ENCODE assay signal across 24 mouse cellular contexts in genomic region chr1:191999022-191999421, GRCm38 (mm10). TPM values are rescaled to one million over a fixed set of nuclear protein-coding genes. Genes with fewer than 3 reads are reported as not detected.
DNase-seq lines count a peak whose midpoint lies in the region; ATAC-seq and TF ChIP-seq lines count a peak whose summit lies in the region.
"Had no signal": no experiment of that assay in that cellular context is flagged by ENCODE, and none has a peak within 500 bp of the region (broad histone marks: within the 10 kb centered on the region; RNA-seq: fewer than 3 reads in every experiment).

No protein-coding gene starts in this region.

- H3K27ac ChIP-seq in lung, postnatal 0 days (ENCODE audit: low read length): no peak overlapping the region
- H3K27ac ChIP-seq in MEL (ENCODE audit: control insufficient read depth, low read depth, low read length): no peak overlapping the region
- H3K27ac ChIP-seq in kidney, adult 2 months (ENCODE audit: insufficient read depth, low read depth, low read length): no peak overlapping the region
- H3K27ac ChIP-seq: embryonic facial prominence, embryonic 10.5 days; liver, embryonic 15.5 days; neural tube, embryonic 15.5 days had no signal

- H3K9me3 ChIP-seq in lung, postnatal 0 days (ENCODE audit: low read length): no peaks in the 10 kb centered on the region
- H3K9me3 ChIP-seq in MEL (replicated peaks; ENCODE audit: insufficient read depth, low read length): no peaks in the 10 kb centered on the region
- H3K9me3 ChIP-seq: embryonic facial prominence, embryonic 10.5 days; liver, embryonic 15.5 days; neural tube, embryonic 15.5 days had no signal

- DNase-seq in lung, postnatal 0 days (ENCODE audit: low spot score): peak; percentile 15
- DNase-seq in lung, postnatal 36 days: no peak
- DNase-seq in MEL (ENCODE audit: low read depth, low spot score): peak; percentile 29
- no peak for DNase-seq in cerebellum, postnatal 25 days
- DNase-seq in kidney, adult 2 months: no peak
- DNase-seq in retina, embryonic 14.5 days (ENCODE audit: low spot score): no peak
- DNase-seq: adrenal gland, postnatal 10 days; cerebellum, adult 11-12 months; cerebellum, postnatal 36 days; heart, postnatal 4 days; layer of hippocampus, postnatal 36 days; lung, postnatal 14 days; thymus, postnatal 4 days had no signal

- TF ChIP-seq EP300 in lung, postnatal 0 days (IDR thresholded peaks at IDR 0.05): no peak
- no peak for TF ChIP-seq EP300 in MEL (IDR thresholded peaks at IDR 0.05; ENCODE audit: low read depth in 1 of 2, low read length in 2 of 2)

- no peak overlapping the region for H3K4me2 ChIP-seq in lung, postnatal 0 days (replicated peaks; ENCODE audit: low read depth, low read length)
- H3K4me2 ChIP-seq: heart, embryonic 12.5 days; liver, embryonic 15.5 days; midbrain, embryonic 11.5 days; neural tube, embryonic 15.5 days had no signal

- no peak for TF ChIP-seq CTCF in lung, postnatal 0 days (IDR thresholded peaks at IDR 0.05)
- no peak for TF ChIP-seq CTCF in MEL (IDR thresholded peaks at IDR 0.05 in 2 of 3, conservative IDR thresholded peaks at IDR 0.05 in 1 of 3; ENCODE audit: control insufficient read depth in 1 of 3, insufficient read depth in 1 of 3, low read depth in 2 of 3, low read length in 3 of 3, poor library complexity in 1 of 3, severe bottlenecking in 1 of 3)
- no peak for TF ChIP-seq CTCF in kidney, adult 2 months (conservative IDR thresholded peaks at IDR 0.05; ENCODE audit: insufficient read depth, insufficient read length, low read depth, low read length)

- H3K79me2 ChIP-seq in MEL (ENCODE audit: control insufficient read depth, insufficient read depth, low read length, poor library complexity): no peaks in the 10 kb centered on the region

- H3K4me1 ChIP-seq in lung, postnatal 0 days (ENCODE audit: insufficient read depth, low read depth, low read length): no peaks in the 10 kb centered on the region
- peaks cover 0 to 6% of the 10 kb centered on the region in 2 experiments; a peak in 2 of 4 replicates for H3K4me1 ChIP-seq in MEL (ENCODE audit: control insufficient read depth in 1 of 2, insufficient read depth in 2 of 2, low read length in 2 of 2)
- peaks cover 2% of the 10 kb centered on the region; the same call in 1 of the 2 replicates for H3K4me1 ChIP-seq in kidney, adult 2 months (ENCODE audit: control insufficient read depth, insufficient read depth, low read length)
- H3K4me1 ChIP-seq: embryonic facial prominence, embryonic 10.5 days; neural tube, embryonic 15.5 days had no signal

- no peak overlapping the region for H3K9ac ChIP-seq in lung, postnatal 0 days (replicated peaks; ENCODE audit: low read depth)
- H3K9ac ChIP-seq in MEL (ENCODE audit: control insufficient read depth, low read depth, low read length, poor library complexity, severe bottlenecking): no peak overlapping the region
- H3K9ac ChIP-seq: heart, embryonic 12.5 days; liver, embryonic 15.5 days; neural tube, embryonic 15.5 days had no signal

- peaks cover 4% of the 10 kb centered on the region; the same call in 1 of the 2 replicates for H3K36me3 ChIP-seq in lung, postnatal 0 days (ENCODE audit: insufficient read depth, low read length)
- peaks cover 0 to 5% of the 10 kb centered on the region in 2 experiments; a peak in 1 of 4 replicates for H3K36me3 ChIP-seq in MEL (ENCODE audit: control insufficient read depth in 1 of 2, insufficient read depth in 2 of 2, low read length in 2 of 2)
- peaks cover 4% of the 10 kb centered on the region for H3K36me3 ChIP-seq in kidney, adult 2 months (ENCODE audit: control insufficient read depth, insufficient read depth, low read length)
- H3K36me3 ChIP-seq: embryonic facial prominence, embryonic 10.5 days; neural tube, embryonic 15.5 days had no signal

- no peak overlapping the region for H3K4me3 ChIP-seq in lung, postnatal 0 days (ENCODE audit: low read depth, low read length)
- no peak overlapping the region for H3K4me3 ChIP-seq in MEL (ENCODE audit: control insufficient read depth in 1 of 2, insufficient read depth in 1 of 2, low read depth in 2 of 2, low read length in 2 of 2)
- no peak overlapping the region for H3K4me3 ChIP-seq in kidney, adult 2 months (ENCODE audit: insufficient read depth, low read depth, low read length)
- H3K4me3 ChIP-seq: embryonic facial prominence, embryonic 10.5 days; heart, embryonic 12.5 days; liver, embryonic 15.5 days; neural tube, embryonic 15.5 days had no signal

- no peak for ATAC-seq in lung, postnatal 0 days
- ATAC-seq in megakaryocyte, adult 5-6 weeks (ENCODE audit: poor library complexity, severe bottlenecking): peak; percentile 62
- ATAC-seq: forebrain, embryonic 14.5 days; hindbrain, embryonic 16.5 days had no signal

- no peak for TF ChIP-seq RAD21 in MEL (IDR thresholded peaks at IDR 0.05; ENCODE audit: low read depth, low read length)

- H3K27me3 ChIP-seq in lung, postnatal 0 days (replicated peaks; ENCODE audit: insufficient read depth, low read length): no peaks in the 10 kb centered on the region
- H3K27me3 ChIP-seq in MEL (ENCODE audit: control insufficient read depth in 1 of 2, insufficient read depth in 2 of 2, low read length in 2 of 2): no peaks in the 10 kb centered on the region
- no peaks in the 10 kb centered on the region for H3K27me3 ChIP-seq in kidney, adult 2 months (replicated peaks; ENCODE audit: control insufficient read depth, insufficient read depth, low read length)
- H3K27me3 ChIP-seq: heart, embryonic 12.5 days; liver, embryonic 15.5 days; neural tube, embryonic 15.5 days had no signal

- no peak for TF ChIP-seq POLR2A in MEL (IDR thresholded peaks at IDR 0.05; ENCODE audit: control insufficient read depth in 1 of 2, insufficient read depth in 1 of 2, low read depth in 1 of 2, low read length in 2 of 2, poor library complexity in 1 of 2)
- TF ChIP-seq POLR2A in kidney, adult 2 months (IDR thresholded peaks at IDR 0.05; ENCODE audit: low read depth, low read length): no peak

TF ChIP-seq in MEL, 35 proteins besides CTCF, POLR2A, EP300 and RAD21:
- TF ChIP-seq MAZ (IDR thresholded peaks at IDR 0.05; ENCODE audit: low read depth, low read length) (no peak), CHD1 (IDR thresholded peaks at IDR 0.05; ENCODE audit: low read depth, low read length) (no peak), ELF1 (IDR thresholded peaks at IDR 0.05; ENCODE audit: low read depth, low read length) (no peak), BHLHE40 (IDR thresholded peaks at IDR 0.05; ENCODE audit: borderline replicate concordance, low read depth, low read length) (no peak), ZKSCAN1 (IDR thresholded peaks at IDR 0.05; ENCODE audit: low read depth, low read length) (no peak), E2F4 (IDR thresholded peaks at IDR 0.05; ENCODE audit: borderline replicate concordance, low read depth, low read length) (no peak), NRF1 (IDR thresholded peaks at IDR 0.05; ENCODE audit: insufficient read depth, low read depth, low read length, poor library complexity, severe bottlenecking) (no peak), ZC3H11A (IDR thresholded peaks at IDR 0.05; ENCODE audit: low read depth, low read length) (no peak), MYB (IDR thresholded peaks at IDR 0.05; ENCODE audit: low read depth, low read length) (no peak), USF1 (IDR thresholded peaks at IDR 0.05; ENCODE audit: low read depth, low read length) (no peak), MAFK (IDR thresholded peaks at IDR 0.05; ENCODE audit: borderline replicate concordance, low read depth, low read length) (no peak), POLR2AphosphoS5 (IDR thresholded peaks at IDR 0.05; ENCODE audit: borderline replicate concordance, low read depth, low read length) (no peak), ZMIZ1 (IDR thresholded peaks at IDR 0.05; ENCODE audit: low read depth, low read length) (no peak)

RNA-seq across cellular contexts. Expression of gene Rd3, which starts 21.9 kb away (rescaled TPM):
- 3.7 and 4.6 TPM in 2 replicates for polyA plus RNA-seq in lung, postnatal 0 days (2015; fragmentation: Nextera tagmentation; extraction: Ambion mirVana)
- total RNA-seq in MEL (2012; rRNA removed): not detected in 2 replicates
- not detected for polyA plus RNA-seq in MEL (2012; ENCODE audit: insufficient read depth in 1 of 2, insufficient read length in 2 of 2, low read depth in 1 of 2, low replicate concordance in 2 of 2, missing spikeins in 1 of 2)
- 0.18 and 0.38 TPM in 2 replicates for total RNA-seq in megakaryocyte, adult 5-6 weeks (2015)
- 0.22 TPM in 1 of 2 replicates, not detected in the other for total RNA-seq in megakaryocyte, adult 5-6 weeks (2017)
- 0.41 and 0.88 TPM in 2 replicates for polyA plus RNA-seq in kidney, adult 2 months (2012; rRNA removed)
- total RNA-seq: gastrocnemius, adult 18-20 months; monocyte, adult 5-6 weeks had no signal
- polyA plus RNA-seq: limb, embryonic 11.5 days had no signal

Comparison
In these comparisons a context has a peak if more than half of its experiments do, and no peak if none do; other contexts are left out.
1. DNase-seq: peak in lung, postnatal 0 days (single experiment) and MEL (single experiment); none in lung, postnatal 36 days (single experiment), cerebellum, postnatal 25 days (0 of 2), kidney, adult 2 months (single experiment) and retina, embryonic 14.5 days (single experiment).